Mouse (Mus musculus) CH12.LX (cell line): ENCODE data around the gene Brinp3.

Experiments
- CHD2 ChIP-seq: IDR thresholded peaks from 2 replicates; pipeline ENCODE4 v1.6.1; 2011; ENCODE audit warnings: low read length, improper control_type of control experiment
- CTCF ChIP-seq, 2 experiments: IDR thresholded peaks in 1 of 2; conservative IDR thresholded peaks in 1 of 2; 2 replicates each; pipeline ENCODE4 v1.5.1; 2011 to 2012; ENCODE audit warnings: low read depth in 2 of 2, low read length in 2 of 2, improper control_type of control experiment in 1 of 2, inconsistent platforms in 1 of 2, mild to moderate bottlenecking in 1 of 2, moderate library complexity in 1 of 2
- MEF2A ChIP-seq: IDR thresholded peaks from 2 replicates; pipeline ENCODE4 v1.6.1; 2014; ENCODE audit warnings: low read depth, mild to moderate bottlenecking, inconsistent platforms, low read length, improper control_type of control experiment, borderline replicate concordance
- MXI1 ChIP-seq: IDR thresholded peaks from 2 replicates; pipeline ENCODE4 v1.6.1; 2011; ENCODE audit warnings: mild to moderate bottlenecking, low read depth, low read length, improper control_type of control experiment
- POLR2A ChIP-seq: IDR thresholded peaks from 2 replicates; pipeline ENCODE4 v1.6.1; 2011; ENCODE audit warnings: low read depth, mild to moderate bottlenecking, improper control_type of control experiment, low read length
- RAD21 ChIP-seq: IDR thresholded peaks from 2 replicates; pipeline ENCODE4 v1.6.1; 2011; ENCODE audit warnings: low read depth, mild to moderate bottlenecking, low read length, improper control_type of control experiment, moderate library complexity
- SMC3 ChIP-seq: IDR thresholded peaks from 2 replicates; pipeline ENCODE4 v1.6.1; 2011; ENCODE audit warnings: low read depth, low read length, improper control_type of control experiment
- USF1 ChIP-seq: IDR thresholded peaks from 2 replicates; pipeline ENCODE4 v1.6.1; 2014; ENCODE audit warnings: low read depth, mild to moderate bottlenecking, inconsistent platforms, low read length, improper control_type of control experiment
- ZKSCAN1 ChIP-seq: IDR thresholded peaks from 2 replicates; pipeline ENCODE4 v1.6.1; 2012; ENCODE audit warnings: low read depth, inconsistent platforms, low read length, improper control_type of control experiment, borderline replicate concordance

DNA sequence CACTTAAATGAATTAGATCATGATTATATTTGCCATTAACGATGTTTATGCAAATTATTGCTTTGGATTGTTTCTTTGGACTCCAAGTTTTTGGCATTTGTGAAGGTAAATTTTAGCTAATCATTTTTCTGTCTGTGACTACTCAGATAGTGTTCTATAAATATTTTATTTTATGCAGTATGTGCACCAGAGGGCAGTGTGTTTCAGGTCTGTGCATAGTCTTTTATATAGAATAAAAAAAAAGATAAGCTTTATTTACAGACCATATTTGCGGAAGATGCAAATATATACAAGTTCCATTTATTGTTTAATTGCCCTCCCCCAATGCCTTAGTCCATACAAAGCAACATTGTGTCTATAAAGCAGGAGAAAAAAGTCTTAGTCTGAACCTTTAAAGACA, 20.8 kb downstream of the Brinp3 start:
- TF ChIP-seq CTCF (conservative IDR thresholded peaks at IDR 0.05 in 1 of 2, IDR thresholded peaks at IDR 0.05 in 1 of 2; ENCODE audit: low read depth in 2 of 2, low read length in 2 of 2) (no peak), ZKSCAN1 (no peak), USF1 (no peak), MXI1 (no peak), POLR2A (no peak), CHD2 (no peak), MEF2A (no peak), RAD21 (no peak), SMC3 (no peak)
